Mouse (Mus musculus) G1E (cell line): ENCODE data around the gene Dnajc7.

Experiments used
- CTCF ChIP-seq: IDR thresholded peaks from 2 replicates; pipeline ENCODE4 v1.5.1; 2012; ENCODE audit warnings: low read depth, low read length, inconsistent platforms, mixed read lengths
- GATA1 ChIP-seq: IDR thresholded peaks from 2 replicates; pipeline ENCODE4 v1.6.1; 2012; ENCODE audit warnings: borderline replicate concordance, low read length, inconsistent platforms, mixed read lengths
- GATA2 ChIP-seq: IDR thresholded peaks from 2 replicates; pipeline ENCODE4 v1.6.1; 2012; ENCODE audit warnings: low read depth, low read length, inconsistent platforms, borderline replicate concordance
- POLR2AphosphoS5 ChIP-seq: IDR thresholded peaks from 2 replicates; pipeline ENCODE4 v1.6.1; 2012; ENCODE audit warnings: low read depth, low read length, inconsistent platforms; ENCODE audit not compliant: insufficient replicate concordance
- TAL1 ChIP-seq: conservative IDR thresholded peaks from 2 replicates; pipeline ENCODE4 v1.6.1; 2012; ENCODE audit warnings: low read depth, low read length, inconsistent platforms, mixed read lengths

DNA sequence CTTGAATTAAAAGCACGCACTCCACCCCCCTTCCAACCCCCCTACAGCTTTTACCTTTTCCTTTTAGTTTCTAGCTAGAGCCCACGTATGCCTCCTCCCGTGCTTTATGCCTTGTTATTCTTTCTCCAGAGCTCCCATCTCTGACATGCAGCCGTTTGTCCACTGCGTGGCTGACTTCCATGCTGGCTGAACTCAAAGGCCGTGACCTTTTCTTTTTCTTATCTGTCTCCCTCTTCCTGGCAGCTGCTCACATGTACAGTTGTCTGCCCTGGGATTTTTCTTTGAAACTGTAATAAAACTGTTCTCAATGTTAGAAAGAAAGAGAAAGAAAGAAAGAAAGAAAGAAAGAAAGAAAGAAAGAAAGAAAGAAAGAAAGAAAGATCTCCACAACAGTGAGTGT, 79.0 kb downstream of the Dnajc7 start:
- TF ChIP-seq CTCF (no peak), POLR2AphosphoS5 (no peak), GATA1 (no peak), TAL1 (no peak), GATA2 (no peak)
